Mouse (Mus musculus) stomach, postnatal 0 days (tissue): ENCODE measurements at regions not wholly inside any gene's neighbourhood (a gene's known extent, or its start where the extent isn't known, plus 50 kb on each side); places are given as distances from the start of the nearest gene placed in this dataset.

ENCODE experiments used
- CTCF ChIP-seq: IDR thresholded peaks from 2 replicates; pipeline ENCODE4 v1.5.1; 2016; ENCODE audit warnings: antibody characterized with exemption, low read depth, mild to moderate bottlenecking, moderate library complexity
- EP300 ChIP-seq: optimal IDR thresholded peaks from 2 replicates; pipeline ENCODE3; 2016; ENCODE audit warnings: antibody characterized with exemption

DNA sequence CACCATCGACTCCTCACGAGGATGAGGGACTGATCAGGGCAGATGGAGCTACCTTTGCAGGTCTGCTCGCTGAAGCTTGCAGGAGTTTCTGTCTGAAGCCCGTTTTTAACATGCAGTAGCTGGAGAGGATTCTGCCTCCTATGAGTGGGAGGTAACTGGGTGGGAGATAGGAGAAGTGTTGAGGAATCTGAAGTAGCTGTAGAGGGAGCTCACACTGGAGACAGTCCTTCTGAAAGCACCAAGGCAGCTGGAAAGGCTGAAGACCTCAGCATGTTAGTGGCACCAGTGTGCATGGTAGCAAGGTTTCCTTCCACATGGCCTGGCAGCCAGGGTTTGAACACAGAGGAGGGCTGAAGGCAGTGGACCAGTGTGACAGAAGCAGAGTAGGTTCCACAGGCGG is 254.5 kb downstream of the Drd1 start:
- TF ChIP-seq CTCF (no peak), EP300 (no peak)
